Mouse (Mus musculus): ENCODE data around the gene Pcbp3.

Gene Pcbp3

DNA sequence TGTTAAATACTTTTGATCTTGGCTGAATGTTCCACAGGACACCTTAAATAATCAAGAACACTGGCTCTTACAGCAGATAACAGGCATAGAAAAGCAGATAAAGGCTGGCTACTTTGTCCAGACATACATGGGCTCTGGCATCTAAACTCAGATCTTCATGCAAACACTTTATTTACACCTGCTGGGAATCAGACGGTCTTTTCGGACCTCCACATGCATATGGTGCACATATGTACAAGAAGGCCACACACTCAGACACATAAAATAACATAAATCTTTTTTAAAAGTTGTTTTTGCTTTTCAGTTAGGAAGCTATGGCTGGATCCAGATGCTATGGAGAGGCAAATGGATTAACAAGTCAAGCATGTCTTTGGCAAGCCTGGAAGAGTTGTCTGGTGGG is 37.2 kb downstream of the Pcbp3 start:
- no peak for DNase-seq

GRCm38 (mm10) chr10:76918086-76918485 is 43.6 kb downstream of the Pcbp3 start:
- DNase-seq, result no peak

DNA sequence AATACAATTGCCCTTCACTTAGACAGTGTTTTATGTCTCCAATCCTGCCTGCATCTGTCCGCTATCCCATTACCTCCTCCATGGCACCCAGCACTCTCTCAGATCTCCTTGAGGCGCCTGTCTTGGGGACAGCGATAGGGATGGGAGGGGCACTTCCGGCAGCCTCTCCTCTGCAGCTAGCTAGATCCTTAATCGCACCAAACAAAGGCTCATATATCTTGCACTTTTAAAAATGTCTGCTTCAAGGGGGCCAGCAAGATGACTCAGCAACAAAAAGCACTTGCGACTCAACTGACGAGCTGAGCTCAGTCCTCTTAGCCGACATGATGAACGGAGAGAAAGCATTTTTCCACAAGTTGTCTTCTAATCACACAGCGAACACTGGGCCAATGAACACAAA is 55.3 kb downstream of the Pcbp3 start:
- no peak for DNase-seq

GRCm38 (mm10) chr10:76905935-76906341 is 55.7 kb downstream of the Pcbp3 start:
- no peak for DNase-seq

DNA sequence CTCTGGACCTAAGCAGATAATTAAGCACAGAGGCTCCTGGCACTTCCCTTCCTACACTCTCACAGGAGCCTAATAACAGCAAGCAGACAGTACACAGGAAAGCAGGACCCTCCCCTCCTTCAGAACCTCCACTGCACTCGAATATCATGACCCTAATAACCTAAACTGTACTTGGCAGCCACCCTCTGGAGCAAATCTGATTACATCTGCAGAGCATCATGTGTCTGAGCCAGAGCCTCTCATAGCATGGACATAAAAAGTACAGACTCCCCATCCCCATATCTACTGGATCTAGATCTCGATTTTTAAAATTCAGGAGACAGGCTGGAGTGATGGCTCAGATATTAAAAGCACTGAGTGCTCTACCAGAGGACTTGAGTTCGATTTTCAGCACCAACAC is 58.0 kb downstream of the Pcbp3 start:
- no peak for DNase-seq

- DNase-seq, result no peak
Observed at GRCm38 (mm10) chr10:76903099-76903498, 58.6 kb downstream of the Pcbp3 start.

DNA sequence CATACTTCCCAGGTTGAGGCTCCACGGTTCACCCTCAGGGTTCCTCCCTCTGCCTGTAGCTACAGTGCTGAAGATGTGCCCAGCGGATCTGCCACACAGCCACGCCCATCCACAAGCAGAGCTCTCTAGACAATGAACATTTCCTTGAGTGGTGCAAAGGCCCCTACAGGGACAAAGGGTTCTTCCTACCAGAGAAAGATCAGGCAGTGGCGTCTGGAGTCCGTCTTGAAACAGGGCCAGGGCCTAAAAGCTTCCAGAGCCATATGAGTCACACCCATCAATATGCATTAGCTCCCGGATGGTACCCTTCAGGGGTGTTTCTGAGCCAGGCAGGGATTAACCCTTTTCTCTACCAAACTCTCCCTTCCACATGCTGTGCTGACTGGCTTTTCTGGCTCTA is 59.1 kb downstream of the Pcbp3 start:
- DNase-seq, result no peak

DNA sequence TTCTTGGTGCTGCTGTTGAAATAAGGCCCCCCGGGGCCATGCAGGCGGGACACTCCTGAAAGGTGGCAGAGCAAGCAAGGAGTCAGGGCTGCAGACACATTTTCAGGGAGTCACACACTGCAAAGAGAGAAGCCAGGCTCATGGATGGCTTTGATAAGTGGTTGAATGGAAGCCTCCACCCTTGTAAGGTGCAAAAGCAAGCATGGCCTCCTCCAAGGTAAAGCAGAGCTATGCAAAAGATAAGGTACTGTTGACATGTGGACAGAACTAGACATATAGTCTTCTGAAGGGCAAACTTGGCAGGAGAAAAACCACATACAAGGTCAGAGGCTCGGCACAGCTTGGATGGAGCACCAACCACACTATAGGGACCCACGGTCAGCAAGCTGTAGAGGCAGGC is 63.3 kb downstream of the Pcbp3 start:
- no peak for DNase-seq

GRCm38 (mm10) chr10:76891456-76891855 is 70.2 kb downstream of the Pcbp3 start:
- DNase-seq, result no peak

- no peak for DNase-seq
Observed at GRCm38 (mm10) chr10:76883442-76884244, 78.0 kb downstream of the Pcbp3 start.

- DNase-seq, result no peak
Observed at GRCm38 (mm10) chr10:76882644-76883441, 78.8 kb downstream of the Pcbp3 start.

- DNase-seq, result no peak
Observed at GRCm38 (mm10) chr10:76881900-76882299, 79.8 kb downstream of the Pcbp3 start.

GRCm38 (mm10) chr10:76875310-76875709 is 86.4 kb downstream of the Pcbp3 start:
- DNase-seq, result no peak

DNA sequence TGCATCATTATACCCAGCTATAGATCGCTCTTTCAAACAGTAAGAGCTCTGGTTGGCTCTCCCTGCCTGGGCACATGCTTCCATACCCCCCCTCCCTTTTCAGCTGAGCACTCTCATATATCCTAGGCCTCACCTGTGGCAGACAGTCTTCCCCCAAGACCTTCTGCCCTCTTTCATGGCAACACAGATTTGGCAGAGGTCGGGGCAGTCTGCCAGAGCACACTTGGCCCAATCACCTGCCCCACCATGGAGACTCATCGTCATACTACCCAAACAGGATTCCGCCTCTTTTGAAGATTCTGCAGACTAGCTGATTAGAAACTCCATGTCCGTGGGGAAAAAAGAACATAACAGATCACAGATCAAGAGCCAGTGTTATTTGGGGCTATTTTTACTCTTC is 86.8 kb downstream of the Pcbp3 start:
- DNase-seq, result no peak

GRCm38 (mm10) chr10:76874398-76874797 is 87.3 kb downstream of the Pcbp3 start:
- DNase-seq, result no peak

DNA sequence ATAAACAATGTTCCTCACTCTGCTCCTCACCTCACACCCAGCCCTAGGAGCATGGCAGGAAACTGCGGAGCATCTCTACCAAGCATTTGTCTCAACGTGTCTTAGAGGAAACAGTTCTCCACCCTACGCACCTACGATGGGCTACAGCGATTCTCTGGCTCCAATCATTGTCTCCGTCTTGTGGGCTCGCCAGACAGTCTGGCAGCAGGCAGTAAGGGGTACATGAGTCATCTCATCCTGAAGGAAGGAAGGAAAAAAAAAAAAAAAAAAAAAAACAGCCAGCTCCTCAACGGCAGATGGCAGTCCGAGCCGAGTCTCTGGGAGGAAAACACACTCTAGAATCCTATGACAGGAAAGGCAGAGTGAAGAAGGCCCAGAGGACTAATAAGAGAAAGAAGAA is 87.7 kb downstream of the Pcbp3 start:
- DNase-seq, result peak; percentile 70

DNA sequence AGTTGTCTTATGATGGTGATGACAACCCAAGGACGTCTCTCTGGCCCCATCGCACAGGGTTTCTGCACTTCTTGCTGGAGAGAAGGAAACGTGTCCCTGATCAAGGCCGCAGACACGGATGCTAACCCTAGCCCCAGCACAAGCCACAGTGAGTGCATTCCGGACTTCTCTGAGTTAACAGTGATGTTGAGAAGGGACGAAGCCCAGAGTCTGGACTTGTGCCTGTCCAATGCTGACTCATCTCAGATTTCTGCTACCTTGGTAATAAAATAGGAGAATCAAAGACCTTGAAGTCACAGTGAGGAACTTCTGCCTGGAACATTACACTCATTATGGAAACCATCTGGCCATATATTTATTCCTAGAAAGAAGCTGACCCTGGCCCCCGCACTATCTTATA is 89.0 kb downstream of the Pcbp3 start:
- DNase-seq, result no peak

- DNase-seq, result no peak
Observed at GRCm38 (mm10) chr10:76865936-76866335, 95.8 kb downstream of the Pcbp3 start.

GRCm38 (mm10) chr10:76860998-76861397 is 100.7 kb downstream of the Pcbp3 start:
- no peak for DNase-seq

DNA sequence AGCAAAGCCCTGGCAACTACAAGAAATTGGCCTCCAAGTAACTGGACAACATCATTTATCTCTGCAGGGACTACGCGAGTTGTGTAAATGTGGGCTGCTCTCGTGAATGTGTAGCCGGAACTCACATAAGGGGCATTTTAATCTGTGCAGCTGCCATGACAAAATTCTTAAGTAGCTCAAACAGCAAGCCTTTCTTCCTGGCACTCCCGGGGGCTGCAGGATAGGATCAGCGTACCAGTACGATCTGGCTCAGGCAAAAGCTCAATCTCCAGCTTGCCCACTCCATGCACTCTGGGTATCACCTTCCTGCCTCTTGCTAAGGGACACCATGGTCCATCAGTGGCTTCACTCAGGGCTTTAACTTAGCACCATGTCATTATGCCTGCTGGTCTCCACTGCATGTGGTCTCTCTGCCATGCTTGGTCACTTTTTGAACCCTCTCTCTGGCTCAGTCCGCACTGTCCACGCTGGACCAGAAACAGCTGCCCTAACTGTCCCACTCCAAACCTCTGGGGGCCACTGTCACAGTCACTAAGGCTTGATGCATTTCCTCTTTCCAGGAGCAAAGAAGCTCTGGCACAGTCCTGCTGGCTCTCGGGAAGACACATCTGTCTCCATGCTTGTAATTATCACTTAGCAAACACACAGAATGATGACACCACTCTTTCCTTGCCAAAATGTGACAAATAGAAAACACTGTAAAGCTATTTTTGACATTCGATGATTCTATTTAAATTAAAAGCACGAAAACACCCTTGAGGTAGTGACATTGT is 102.1 kb downstream of the Pcbp3 start:
- DNase-seq, result no peak

GRCm38 (mm10) chr10:76857879-76858278 is 103.8 kb downstream of the Pcbp3 start:
- no peak for DNase-seq

GRCm38 (mm10) chr10:76846480-76846879 is 115.2 kb downstream of the Pcbp3 start:
- DNase-seq, result no peak

GRCm38 (mm10) chr10:76844901-76845300 is 116.8 kb downstream of the Pcbp3 start:
- DNase-seq, result no peak
